Mouse (Mus musculus): ENCODE results near the gene Slc25a11. TPM values are rescaled to one million over a fixed set of nuclear protein-coding genes. Genes with fewer than 3 reads are reported as not detected.

Slc25a11 gene
- polyA plus RNA-seq, 2 experiments: 39.0 to 60.8 TPM

GRCm38 (mm10) chr11:70664741-70665140, 17.5 kb upstream of the Slc25a11 start:
- Histone ChIP-seq H3K9ac (replicated peaks) (no peak overlapping the region), H3K27ac (no peak overlapping the region), H3K27me3 (ENCODE audit: control insufficient read depth, insufficient read depth, low read length) (no peaks in the 10 kb centered on the region), H3K4me3 (ENCODE audit: insufficient read depth in 1 of 2, low read depth in 2 of 2, low read length in 2 of 2) (no peak overlapping the region), H3K4me2 (ENCODE audit: low read depth) (no peak overlapping the region), H3K4me1 (replicated peaks; ENCODE audit: control insufficient read depth in 2 of 2, insufficient read depth in 2 of 2, low read length in 1 of 2) (peaks cover 9 to 10% of the 10 kb centered on the region in 2 experiments), H3K9me3 (ENCODE audit: control insufficient read depth, low read length) (no peaks in the 10 kb centered on the region), H3K36me3 (replicated peaks; ENCODE audit: control insufficient read depth, insufficient read depth, low read depth) (peaks cover 17% of the 10 kb centered on the region)
- WGBS (ENCODE audit: insufficient replicate concordance): 82% methylated on average over 9 of the region's 9 CpGs
- no peak for TF ChIP-seq EP300 (IDR thresholded peaks at IDR 0.05; ENCODE audit: low read depth)
- 0 out of 2 replicates have a peak, but pooled peaks have one; percentile 29 for TF ChIP-seq CTCF (IDR thresholded peaks at IDR 0.05; ENCODE audit: low read depth)
- DNase-seq (ENCODE audit: low read depth in 3 of 3, low spot score in 3 of 3): no peak
- ATAC-seq (ENCODE audit: insufficient read depth): no peak

- TF ChIP-seq EP300 (IDR thresholded peaks at IDR 0.05; ENCODE audit: low read depth): no peak
- no peak for TF ChIP-seq CTCF (IDR thresholded peaks at IDR 0.05; ENCODE audit: low read depth)
- H3K36me3 ChIP-seq (replicated peaks; ENCODE audit: control insufficient read depth, insufficient read depth, low read depth): peaks cover 17% of the 10 kb centered on the region
Measured at GRCm38 (mm10) chr11:70663957-70664356, 16.7 kb upstream of the Slc25a11 start.

GRCm38 (mm10) chr11:70663101-70663500, 15.8 kb upstream of the Slc25a11 start:
- H3K27me3 ChIP-seq (ENCODE audit: control insufficient read depth, insufficient read depth, low read length): no peaks in the 10 kb centered on the region
- 87% methylated on average over 8 of the region's 8 CpGs for WGBS (ENCODE audit: insufficient replicate concordance)
- TF ChIP-seq EP300 (IDR thresholded peaks at IDR 0.05; ENCODE audit: low read depth) (no peak), CTCF (IDR thresholded peaks at IDR 0.05; ENCODE audit: low read depth) (no peak)
- H3K9me3 ChIP-seq (ENCODE audit: control insufficient read depth, low read length): no peaks in the 10 kb centered on the region
- H3K36me3 ChIP-seq (replicated peaks; ENCODE audit: control insufficient read depth, insufficient read depth, low read depth): peaks cover 17% of the 10 kb centered on the region
- peaks cover 8% of the 10 kb centered on the region in 2 experiments for H3K4me1 ChIP-seq (replicated peaks; ENCODE audit: control insufficient read depth in 2 of 2, insufficient read depth in 2 of 2, low read length in 1 of 2)
- no peak for ATAC-seq (ENCODE audit: insufficient read depth)
- no peak overlapping the region for H3K4me2 ChIP-seq (ENCODE audit: low read depth)
- no peak overlapping the region for H3K27ac ChIP-seq
- no peak overlapping the region for H3K9ac ChIP-seq (replicated peaks)
- H3K4me3 ChIP-seq (ENCODE audit: insufficient read depth in 1 of 2, low read depth in 2 of 2, low read length in 2 of 2): no peak overlapping the region
- DNase-seq (ENCODE audit: low read depth in 3 of 3, low spot score in 3 of 3): no peak

More at GRCm38 (mm10) chr11:70663957-70664356, 16.7 kb upstream of the Slc25a11 start:
- peaks cover 9 to 10% of the 10 kb centered on the region in 2 experiments for H3K4me1 ChIP-seq (replicated peaks; ENCODE audit: control insufficient read depth in 2 of 2, insufficient read depth in 2 of 2, low read length in 1 of 2)
- H3K27ac ChIP-seq: no peak overlapping the region
- no peaks in the 10 kb centered on the region for H3K27me3 ChIP-seq (ENCODE audit: control insufficient read depth, insufficient read depth, low read length)
- H3K4me2 ChIP-seq (ENCODE audit: low read depth): no peak overlapping the region
- H3K9me3 ChIP-seq (ENCODE audit: control insufficient read depth, low read length): no peaks in the 10 kb centered on the region
- no peak overlapping the region for H3K9ac ChIP-seq (replicated peaks)
- no peak overlapping the region for H3K4me3 ChIP-seq (ENCODE audit: insufficient read depth in 1 of 2, low read depth in 2 of 2, low read length in 2 of 2)
- WGBS (ENCODE audit: insufficient replicate concordance): 86% methylated on average over 6 of the region's 6 CpGs
- ATAC-seq (ENCODE audit: insufficient read depth): no peak
- no peak for DNase-seq (ENCODE audit: low read depth in 3 of 3, low spot score in 3 of 3)

- DNase-seq (ENCODE audit: low read depth in 3 of 3, low spot score in 3 of 3): no peak
Measured at GRCm38 (mm10) chr11:70660571-70660970, 13.3 kb upstream of the Slc25a11 start.

GRCm38 (mm10) chr11:70658942-70659341, 11.7 kb upstream of the Slc25a11 start:
- Histone ChIP-seq H3K9me3 (ENCODE audit: control insufficient read depth, low read length) (no peaks in the 10 kb centered on the region), H3K4me1 (replicated peaks; ENCODE audit: control insufficient read depth in 2 of 2, insufficient read depth in 2 of 2, low read length in 1 of 2) (peaks cover 15 to 20% of the 10 kb centered on the region in 2 experiments), H3K27ac (no peak overlapping the region), H3K9ac (replicated peaks) (no peak overlapping the region), H3K36me3 (replicated peaks; ENCODE audit: control insufficient read depth, insufficient read depth, low read depth) (peaks cover 5% of the 10 kb centered on the region), H3K4me3 (ENCODE audit: insufficient read depth in 1 of 2, low read depth in 2 of 2, low read length in 2 of 2) (no peak overlapping the region), H3K27me3 (ENCODE audit: control insufficient read depth, insufficient read depth, low read length) (no peaks in the 10 kb centered on the region; the same call in 1 of the 2 replicates), H3K4me2 (ENCODE audit: low read depth) (no peak overlapping the region)
- no peak for ATAC-seq (ENCODE audit: insufficient read depth)
- DNase-seq (ENCODE audit: low read depth in 3 of 3, low spot score in 3 of 3): no peak
- TF ChIP-seq CTCF (IDR thresholded peaks at IDR 0.05; ENCODE audit: low read depth) (no peak), EP300 (IDR thresholded peaks at IDR 0.05; ENCODE audit: low read depth) (no peak)
- WGBS (ENCODE audit: insufficient replicate concordance): 59% methylated on average over 8 of the region's 8 CpGs

More at GRCm38 (mm10) chr11:70660571-70660970, 13.3 kb upstream of the Slc25a11 start:
- peaks cover 15 to 16% of the 10 kb centered on the region in 2 experiments for H3K4me1 ChIP-seq (replicated peaks; ENCODE audit: control insufficient read depth in 2 of 2, insufficient read depth in 2 of 2, low read length in 1 of 2)
- H3K9ac ChIP-seq (replicated peaks): no peak overlapping the region
- no peak overlapping the region for H3K27ac ChIP-seq
- H3K27me3 ChIP-seq (ENCODE audit: control insufficient read depth, insufficient read depth, low read length): no peaks in the 10 kb centered on the region; the same call in 1 of the 2 replicates
- no peak overlapping the region for H3K4me3 ChIP-seq (ENCODE audit: insufficient read depth in 1 of 2, low read depth in 2 of 2, low read length in 2 of 2)
- 79% methylated on average over 8 of the region's 8 CpGs for WGBS (ENCODE audit: insufficient replicate concordance)
- H3K9me3 ChIP-seq (ENCODE audit: control insufficient read depth, low read length): no peaks in the 10 kb centered on the region
- TF ChIP-seq EP300 (IDR thresholded peaks at IDR 0.05; ENCODE audit: low read depth): no peak
- no peak for ATAC-seq (ENCODE audit: insufficient read depth)
- no peak overlapping the region for H3K4me2 ChIP-seq (ENCODE audit: low read depth)
- H3K36me3 ChIP-seq (replicated peaks; ENCODE audit: control insufficient read depth, insufficient read depth, low read depth): peaks cover 17% of the 10 kb centered on the region

All from liver, embryonic 14.5 days (tissue).